Mouse (Mus musculus) gastrocnemius, postnatal 36 days (tissue): ENCODE measurements at regions not wholly inside any gene's neighbourhood (a gene's known extent, or its start where the extent isn't known, plus 50 kb on each side); places are given as distances from the start of the nearest gene placed in this dataset.

Experiments used
- DNase-seq, 2 experiments: peaks; one replicate each; pipeline ENCODE4 v3.0.0; 2022
- intact Hi-C: fragments of 180-260 bp; cut with DNase I; formaldehyde crosslinking; loops from one replicate; pipeline ENCODE4 v1.15.1; 2025

DNA sequence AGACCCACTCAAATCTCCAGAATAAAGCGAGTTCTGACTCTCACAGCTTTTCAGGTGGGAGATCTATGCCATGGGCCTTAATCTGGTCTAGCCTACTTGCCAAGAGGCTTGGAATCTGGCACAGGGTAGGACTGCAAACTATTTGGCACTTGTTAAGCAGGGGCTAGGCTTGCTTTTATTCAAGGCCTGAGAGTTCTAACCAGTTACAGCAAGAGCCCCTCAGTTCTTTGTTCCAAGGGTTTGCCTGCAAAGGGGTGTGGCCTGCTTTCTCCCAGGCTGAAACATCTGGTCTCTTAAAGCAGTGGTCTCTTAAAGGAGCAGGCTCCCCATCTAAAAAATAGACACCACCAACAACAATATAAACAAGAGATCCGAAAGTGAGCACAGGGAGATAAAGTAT, 166.1 kb upstream of the Mpped2 start:
- intact Hi-C loops = no loop called here
- no peak for DNase-seq

DNA sequence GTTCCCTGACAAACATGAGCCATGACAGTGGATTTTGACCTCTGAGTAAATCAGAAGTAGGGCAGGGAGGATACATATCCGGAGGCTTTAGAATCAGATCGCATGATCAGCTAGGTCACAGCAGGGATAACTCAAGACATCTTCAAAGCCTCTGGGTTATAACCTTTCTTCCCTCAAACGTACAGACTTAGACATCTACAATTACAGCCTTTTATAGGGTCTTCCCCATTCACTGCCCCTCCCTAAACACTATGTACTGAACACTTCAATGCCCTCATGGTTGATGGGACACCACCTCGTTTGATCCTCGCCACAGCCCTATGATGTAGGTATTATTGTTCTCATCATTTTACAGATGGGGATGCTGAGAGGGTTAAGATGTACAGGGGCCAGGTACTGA, 163.8 kb upstream of the Mpped2 start:
- no peak for DNase-seq
- intact Hi-C loops = no loop called here

GRCm38 (mm10) chr2:106529746-106530145, 163.3 kb upstream of the Mpped2 start:
- intact Hi-C loops = no loop called here
- no peak for DNase-seq

DNA sequence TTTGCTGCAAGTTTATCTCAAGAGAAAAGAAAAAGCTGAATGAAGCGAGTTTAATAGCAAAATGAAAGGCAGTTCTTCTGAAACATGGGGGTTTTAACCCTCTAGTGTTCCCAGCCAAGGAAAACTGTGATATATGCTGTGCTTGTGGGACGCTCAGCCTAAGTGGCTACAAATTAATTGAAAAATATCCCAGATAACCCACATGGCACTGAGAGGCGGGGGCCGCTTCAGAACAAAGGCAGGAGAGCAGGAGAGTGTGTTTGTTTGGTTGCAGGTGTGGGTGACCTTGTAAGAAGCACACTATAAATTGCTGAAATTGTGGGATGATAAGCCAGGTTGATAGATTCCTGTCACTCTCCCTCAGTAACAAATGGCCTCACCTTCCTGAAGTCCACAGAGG, 154.7 kb upstream of the Mpped2 start:
- DNase-seq = no peak
- intact Hi-C loops = no loop called here

- intact Hi-C loops = no loop called here
- DNase-seq = no peak
Observed at GRCm38 (mm10) chr2:106540176-106540575, 152.9 kb upstream of the Mpped2 start.

DNA sequence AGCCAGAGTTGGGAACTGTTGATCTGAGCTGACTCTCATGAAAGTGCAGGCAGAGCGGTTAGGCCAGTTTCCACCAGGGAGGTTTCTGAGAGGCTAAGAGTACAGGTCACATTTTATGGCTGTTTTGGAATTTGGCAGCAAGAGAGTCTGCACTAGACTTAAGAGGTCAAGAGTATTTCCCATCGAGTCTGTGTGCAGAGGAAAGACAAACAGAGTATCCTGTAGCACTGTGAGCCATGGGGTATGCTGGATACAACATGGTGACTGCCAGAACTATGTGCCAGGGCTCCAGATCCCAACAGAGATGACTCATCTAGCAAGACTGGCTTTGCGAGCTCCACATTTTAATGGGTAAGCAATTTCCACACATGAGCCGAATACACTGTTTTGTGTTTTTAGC, 146.0 kb upstream of the Mpped2 start:
- intact Hi-C loops = no loop called here
- DNase-seq = peak; percentile 30 to 35

DNA sequence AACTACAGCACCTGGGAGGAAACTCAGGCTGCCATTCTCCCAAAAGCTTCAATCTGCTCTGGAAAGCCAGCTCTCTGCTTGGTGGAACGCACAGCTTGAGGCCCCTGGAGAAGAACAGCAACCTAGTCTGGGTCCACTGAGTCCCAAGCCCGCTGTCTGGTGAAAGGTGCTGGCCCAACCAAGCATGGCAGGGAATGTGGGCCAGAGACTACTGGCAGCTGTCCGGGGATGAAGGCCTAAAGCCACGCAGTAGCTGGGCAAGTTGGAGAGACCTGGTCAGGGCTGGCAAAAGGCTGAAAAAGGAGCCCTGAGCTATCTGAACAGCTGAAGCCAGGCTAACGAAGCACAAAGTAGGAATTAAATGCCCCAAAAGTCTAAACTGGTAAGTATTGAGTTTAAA, 139.4 kb upstream of the Mpped2 start:
- no peak for DNase-seq

GRCm38 (mm10) chr2:106561571-106562090, 131.4 kb upstream of the Mpped2 start:
- DNase-seq = no peak
- intact Hi-C loops = loop anchor here (1.0 kb wide), 1 partner anchor 11 kb away; no protein-coding TSS in a partner anchor

More for the DNA sequence above, 139.4 kb upstream of the Mpped2 start:
- intact Hi-C loops = no loop called here

- intact Hi-C loops = no loop called here
- DNase-seq = no peak
Observed at GRCm38 (mm10) chr2:106570226-106570625, 122.8 kb upstream of the Mpped2 start.

DNA sequence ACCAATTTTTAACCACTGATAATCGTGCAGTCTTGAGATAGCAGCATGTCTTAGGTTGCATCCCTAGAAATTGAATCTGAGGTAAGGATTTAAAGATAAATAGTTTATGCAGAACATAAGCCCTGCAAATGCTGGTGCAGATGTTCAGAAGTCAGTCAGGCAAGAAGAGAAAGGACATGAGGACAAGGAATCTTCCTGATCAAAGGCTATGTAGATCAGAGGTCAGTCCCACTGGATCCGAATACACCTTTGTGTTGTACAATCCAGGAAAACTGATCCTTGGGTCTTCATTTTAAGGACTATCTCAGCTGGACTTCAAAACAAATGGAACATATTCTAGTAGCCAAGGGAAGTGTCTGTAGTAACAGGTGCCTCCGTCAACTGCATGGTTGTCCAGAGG, 121.7 kb upstream of the Mpped2 start:
- no peak for DNase-seq
- intact Hi-C loops = no loop called here

DNA sequence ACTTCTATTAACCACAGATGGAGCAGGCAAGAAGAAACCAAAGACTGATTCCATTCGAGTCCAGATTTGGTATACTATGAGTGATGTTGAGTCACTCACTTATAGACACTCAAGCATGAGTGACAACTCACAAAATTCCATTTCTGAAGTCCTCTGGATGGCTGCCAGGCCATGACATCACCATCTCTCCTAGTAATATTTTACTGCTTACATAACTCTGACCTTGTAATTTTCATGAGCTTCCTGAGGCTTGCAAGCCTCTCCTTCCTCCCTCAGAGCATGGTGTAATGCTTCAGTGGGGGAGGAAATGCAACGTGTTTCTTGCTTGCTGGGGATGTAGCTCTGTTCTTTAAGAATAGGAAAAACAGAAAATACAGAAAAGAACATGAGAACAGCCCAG, 121.2 kb upstream of the Mpped2 start:
- DNase-seq = no peak
- intact Hi-C loops = no loop called here

DNA sequence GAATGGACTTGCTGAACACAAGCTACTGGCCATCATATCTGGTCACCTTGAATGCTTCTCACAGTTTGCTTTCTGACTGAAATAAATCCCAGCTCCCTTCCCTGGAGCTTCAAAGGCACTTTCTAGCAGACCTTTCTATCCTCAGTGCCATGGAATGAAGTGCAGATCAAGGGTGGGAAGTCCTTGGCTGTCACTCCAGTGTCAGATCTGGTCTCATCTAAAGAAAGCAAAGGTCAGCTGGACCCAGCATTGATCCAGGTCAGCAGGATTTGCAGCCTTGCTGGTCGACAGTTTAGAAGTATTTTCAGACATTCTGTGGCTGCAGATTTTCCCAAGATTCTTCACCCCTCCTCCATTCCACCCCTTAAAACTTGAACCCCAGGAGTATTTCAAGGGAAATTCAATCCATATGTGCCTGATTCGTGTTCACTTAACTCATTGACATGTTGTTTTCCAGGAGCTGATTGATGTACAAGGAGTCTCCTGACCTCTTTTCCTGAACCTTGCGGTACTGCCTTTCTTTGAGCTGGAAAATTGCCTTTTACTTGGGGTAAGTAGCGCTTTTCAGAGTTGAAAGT, 116.2 kb upstream of the Mpped2 start:
- no peak for DNase-seq
- intact Hi-C loops = no loop called here

DNA sequence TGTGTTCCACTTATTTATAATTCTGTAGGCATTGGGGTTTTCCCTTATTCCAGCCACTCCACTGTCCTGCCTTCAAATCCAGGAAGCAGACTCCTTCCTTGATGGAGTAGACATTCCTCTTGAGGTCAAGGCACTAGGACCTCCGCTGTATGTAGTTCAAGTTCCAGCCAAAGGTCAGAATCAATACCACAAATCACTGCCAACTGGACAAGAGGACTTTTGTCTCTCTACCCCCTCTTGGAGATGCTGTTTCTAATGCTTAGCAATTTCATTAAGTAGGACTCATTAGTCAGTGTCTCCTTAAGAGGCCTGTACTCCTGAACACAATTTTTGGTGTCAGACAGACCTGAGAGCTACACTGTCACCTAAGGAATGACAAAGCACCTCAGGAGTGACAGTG, 115.0 kb upstream of the Mpped2 start:
- intact Hi-C loops = no loop called here
- DNase-seq = no peak

DNA sequence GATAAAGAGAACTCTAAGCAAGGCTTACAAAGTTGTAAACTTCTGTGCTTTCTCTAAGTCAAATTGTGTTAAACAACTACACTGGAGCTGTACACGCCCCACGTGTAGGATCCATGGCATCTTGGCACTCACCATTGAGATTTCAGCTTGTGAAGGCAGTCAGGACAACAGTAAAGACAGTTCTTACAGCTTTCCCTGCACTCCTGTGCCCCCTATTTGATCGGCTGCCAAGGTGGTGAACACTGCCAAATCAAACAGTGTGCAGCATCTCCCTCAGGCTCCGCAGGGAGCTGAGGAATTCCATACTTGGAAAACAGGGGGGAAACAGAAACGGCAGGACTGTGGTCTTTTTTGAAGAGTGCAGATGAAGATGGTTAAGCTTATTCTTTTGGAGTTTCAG, 112.4 kb upstream of the Mpped2 start:
- DNase-seq = no peak
- intact Hi-C loops = no loop called here

DNA sequence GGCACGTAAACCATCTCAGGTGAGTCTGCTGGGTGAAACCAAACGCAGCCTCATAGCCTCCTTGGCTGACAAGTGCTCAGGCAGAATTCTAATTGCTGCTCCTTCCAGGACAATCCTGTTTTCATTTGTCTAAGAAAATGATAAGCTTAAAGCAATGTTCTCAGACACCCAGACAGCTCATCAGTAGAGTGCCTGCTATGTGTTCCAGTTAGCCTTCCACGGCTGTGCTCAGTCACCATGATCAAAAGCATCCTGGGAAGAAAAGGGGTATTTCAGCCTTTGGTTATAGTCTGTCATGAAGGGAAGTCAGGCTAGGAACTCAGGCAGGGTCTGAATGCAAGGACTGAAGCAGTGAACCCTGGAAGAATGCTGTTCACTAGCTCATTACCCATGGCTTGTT, 71.8 kb upstream of the Mpped2 start:
- no peak for DNase-seq
- intact Hi-C loops = no loop called here

DNA sequence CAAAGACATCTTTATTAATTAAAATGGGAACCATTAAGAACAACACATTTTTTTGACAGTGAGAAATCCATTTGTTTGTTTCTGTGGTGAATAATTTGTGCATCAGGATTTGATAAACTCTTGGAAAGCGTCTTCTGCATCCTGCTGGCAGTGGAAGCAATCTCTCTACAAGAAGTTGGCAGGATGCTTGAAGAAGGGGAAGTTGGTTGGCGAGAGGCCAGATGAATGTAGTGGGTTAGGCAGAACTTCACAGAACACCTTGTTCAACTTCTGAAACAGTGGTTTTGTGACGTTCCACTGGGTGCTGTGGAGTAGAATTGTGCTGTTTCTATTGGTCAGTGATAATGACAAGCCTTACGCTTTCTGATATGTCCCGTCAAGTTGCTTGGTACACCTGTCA, 70.7 kb upstream of the Mpped2 start:
- intact Hi-C loops = no loop called here
- no peak for DNase-seq

DNA sequence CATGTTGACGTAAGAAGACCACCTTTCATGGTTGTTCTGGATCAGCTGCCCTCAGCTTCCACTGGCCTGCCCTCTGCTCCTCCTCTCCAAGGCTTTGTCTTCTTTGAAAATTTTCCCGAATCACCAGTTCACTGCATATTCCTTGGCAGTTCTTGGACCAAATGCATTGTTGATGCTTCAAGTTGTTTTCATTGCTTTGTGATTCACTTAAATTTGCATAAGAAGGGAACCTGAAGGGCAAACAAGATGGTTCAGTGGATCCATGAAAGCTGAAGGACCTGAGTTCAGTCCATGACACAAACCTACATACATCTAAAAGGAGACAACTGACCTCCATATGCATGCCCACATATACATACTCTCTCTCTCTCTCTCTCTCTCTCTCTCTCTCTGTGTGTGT, 69.4 kb upstream of the Mpped2 start:
- intact Hi-C loops = no loop called here
- DNase-seq = no peak

- DNase-seq = no peak
- intact Hi-C loops = no loop called here
Observed at GRCm38 (mm10) chr2:106631986-106632385, 61.1 kb upstream of the Mpped2 start.
